Mouse (Mus musculus) left cerebral cortex, adult 6 months (tissue): ENCODE data around the gene Ifrd2. TPM values are rescaled to one million over a fixed set of nuclear protein-coding genes. Genes with fewer than 3 reads are reported as not detected.

Experiments
- long read RNA-seq, 2 experiments: library from polyadenylated mRNA; unstranded; transcript quantifications; one replicate each; pipeline ENCODE4 v2.0.0; 2019 to 2020
- polyA plus RNA-seq: library from polyadenylated mRNA; unstranded; fragments of <200 nt; fragmentation: Nextera tagmentation; gene quantifications from 2 replicates; pipeline ENCODE4 v1.2.3, GENCODE M21; 2021

Ifrd2 gene
- 3.6 and 4.9 TPM in 2 replicates for polyA plus RNA-seq
- long read RNA-seq, experiment 1, transcript Ifrd2-201 (12 exons, 2,056 nt): major isoform, 21 of 37 reads
- long read RNA-seq, experiment 1, partial matches to known transcripts: 0 of 37 reads
- long read RNA-seq, experiment 1, other reads (novel, unspliced or antisense): 12 of 37 reads
- long read RNA-seq, experiment 2, partial matches to known transcripts: 1 of 6 reads
- long read RNA-seq, experiment 2, other reads (novel, unspliced or antisense): 1 of 6 reads

DNA sequence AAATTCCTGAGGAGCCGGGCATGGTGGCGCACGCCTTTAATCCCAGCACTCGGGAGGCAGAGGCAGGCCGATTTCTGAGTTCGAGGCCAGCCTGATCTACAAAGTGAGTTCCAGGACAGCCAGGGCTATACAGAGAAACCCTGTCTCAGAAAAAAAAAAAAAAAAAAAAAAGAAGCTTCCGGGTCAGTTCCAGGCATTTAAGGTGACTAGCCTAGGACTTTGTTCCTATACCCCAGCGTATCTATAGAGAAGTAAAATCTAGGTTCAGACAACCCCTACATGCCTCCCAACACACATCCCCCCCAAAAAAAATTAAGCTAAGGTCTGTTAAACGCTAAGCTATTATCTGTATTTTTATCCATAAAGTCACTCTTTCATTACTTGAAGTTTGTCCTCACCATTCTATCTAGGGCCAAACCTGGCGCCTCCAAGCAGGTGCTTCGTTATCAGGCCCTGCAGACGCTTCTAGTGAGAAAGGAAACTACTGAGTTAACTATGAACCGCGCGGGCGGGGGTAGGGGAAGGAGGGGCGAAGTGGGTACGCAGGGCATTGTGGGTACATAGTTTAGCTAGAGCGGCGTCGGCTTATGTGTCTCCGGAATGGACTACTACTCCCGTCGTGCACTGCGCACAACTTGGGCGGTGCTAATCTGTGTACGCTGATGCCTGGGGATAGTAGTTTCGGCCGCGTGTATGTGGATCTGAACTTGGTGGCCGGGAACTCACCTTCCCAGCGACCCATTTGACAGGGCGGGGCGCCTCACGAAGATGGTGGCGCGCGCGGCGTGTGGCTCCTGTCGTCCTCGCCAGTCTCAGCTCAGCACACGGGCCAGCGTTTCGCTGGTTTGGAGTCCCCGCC, at the start of gene Ifrd2:
Gene Ifrd2 (plus strand): TSS at position 669 of the 859 bp plus-strand sequence.

DNA sequence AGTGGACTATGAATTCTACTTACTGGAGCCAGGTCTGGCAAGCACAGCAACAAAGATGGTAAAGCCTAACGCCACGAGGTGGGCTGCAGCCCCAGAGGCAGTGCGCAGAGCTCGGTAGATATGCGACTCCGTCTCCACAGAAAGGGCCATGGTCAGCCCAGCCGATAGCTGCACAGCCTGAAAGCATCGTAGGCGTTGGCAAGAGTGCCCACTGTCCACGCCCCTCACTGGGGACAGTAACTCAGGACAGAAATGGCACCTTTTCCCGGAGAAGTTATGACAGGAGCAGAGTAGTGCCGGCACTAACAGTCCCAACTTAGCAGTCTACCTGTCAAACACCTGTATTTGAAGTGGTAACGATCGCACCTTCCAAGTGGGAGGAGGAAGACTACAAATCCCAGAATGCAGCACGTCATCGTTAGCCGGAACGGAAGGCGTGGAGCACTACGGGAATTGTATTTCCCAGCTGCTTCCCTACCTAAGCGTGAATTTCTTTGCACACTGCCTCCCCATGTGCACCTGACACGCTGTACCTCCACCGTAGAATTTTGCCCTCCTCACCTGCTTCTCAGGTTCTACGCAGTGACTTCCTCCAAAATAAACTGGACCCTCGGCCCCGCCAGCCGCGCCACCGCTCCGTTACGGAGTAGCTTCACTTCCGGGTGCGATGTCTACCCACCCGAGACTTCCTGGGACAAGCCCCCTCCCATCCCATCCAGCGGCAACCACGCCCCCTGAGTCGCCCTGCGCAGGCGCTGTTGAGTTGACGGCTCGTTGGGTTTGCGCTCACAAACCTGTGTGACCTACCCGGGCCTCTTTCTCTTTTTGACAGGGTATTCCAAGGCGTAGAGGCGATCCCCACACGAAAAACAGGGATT, 45.7 kb upstream of the Ifrd2 start, which contains the start of the genes Cyb561d2 and Nprl2:
Gene Cyb561d2 (minus strand): TSS at position 720 of the 878 bp plus-strand sequence.
Gene Nprl2 (plus strand): TSS at position 753 of the 878 bp plus-strand sequence.

DNA sequence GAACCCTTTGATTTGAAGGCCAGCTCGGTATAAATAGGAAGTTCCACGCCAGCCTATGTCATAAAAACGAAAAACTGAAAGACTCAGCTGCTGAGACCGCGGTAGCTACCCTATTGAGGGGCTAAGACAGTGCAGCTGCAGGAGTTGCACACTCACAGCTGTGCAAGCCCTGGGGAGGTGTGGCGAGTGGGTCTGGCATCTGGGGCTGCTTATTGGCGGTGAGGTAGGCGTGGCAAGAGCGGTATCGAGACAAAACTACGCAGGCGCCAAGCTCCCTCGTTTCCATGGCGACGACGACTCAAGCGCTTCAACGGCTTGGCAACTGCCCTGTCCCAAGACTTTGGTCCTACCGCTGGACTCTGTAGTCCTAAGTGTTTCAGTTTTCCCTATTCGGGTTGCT, 40.4 kb upstream of the Ifrd2 start, which contains the start of gene Zmynd10:
Gene Zmynd10 (plus strand): TSS at position 273 of the 400 bp plus-strand sequence.

DNA sequence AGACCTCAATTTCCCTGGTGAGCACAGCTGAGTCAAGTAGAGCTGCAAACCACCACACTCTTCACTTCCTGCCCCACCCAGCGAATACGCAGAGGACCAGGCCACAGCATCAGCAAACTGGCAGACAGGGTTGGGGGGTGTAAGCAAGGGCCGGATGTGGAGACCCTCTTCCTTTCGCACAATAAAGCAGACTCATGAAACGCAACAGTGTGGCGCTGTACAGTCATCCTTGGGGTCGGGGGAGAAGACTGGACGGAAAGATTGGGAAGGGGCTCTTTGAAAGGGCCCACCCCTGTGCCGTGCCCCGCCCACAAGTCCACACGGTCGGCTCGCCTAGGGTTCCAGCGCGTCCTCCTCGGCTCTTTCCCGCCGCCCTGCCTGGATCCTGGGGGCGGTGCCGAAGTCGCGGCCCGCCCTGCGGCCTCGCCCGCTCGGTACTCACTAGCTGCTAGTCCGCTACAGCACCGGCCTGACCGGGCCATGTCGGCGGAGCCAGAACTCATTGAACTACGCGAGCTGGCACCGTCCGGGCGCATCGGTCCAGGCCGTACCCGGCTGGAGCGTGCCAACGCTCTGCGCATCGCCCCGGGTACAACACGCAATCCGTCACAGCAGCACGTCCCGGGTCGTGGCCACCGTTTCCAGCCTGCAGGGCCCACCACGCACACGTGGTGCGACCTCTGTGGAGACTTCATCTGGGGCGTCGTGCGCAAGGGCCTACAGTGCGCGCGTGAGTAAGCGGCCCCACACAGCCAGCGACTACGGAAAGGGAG, 36.1 kb upstream of the Ifrd2 start, which contains the start of gene Rassf1:
Gene Rassf1 (plus strand): TSS at position 439 of the 773 bp plus-strand sequence.

DNA sequence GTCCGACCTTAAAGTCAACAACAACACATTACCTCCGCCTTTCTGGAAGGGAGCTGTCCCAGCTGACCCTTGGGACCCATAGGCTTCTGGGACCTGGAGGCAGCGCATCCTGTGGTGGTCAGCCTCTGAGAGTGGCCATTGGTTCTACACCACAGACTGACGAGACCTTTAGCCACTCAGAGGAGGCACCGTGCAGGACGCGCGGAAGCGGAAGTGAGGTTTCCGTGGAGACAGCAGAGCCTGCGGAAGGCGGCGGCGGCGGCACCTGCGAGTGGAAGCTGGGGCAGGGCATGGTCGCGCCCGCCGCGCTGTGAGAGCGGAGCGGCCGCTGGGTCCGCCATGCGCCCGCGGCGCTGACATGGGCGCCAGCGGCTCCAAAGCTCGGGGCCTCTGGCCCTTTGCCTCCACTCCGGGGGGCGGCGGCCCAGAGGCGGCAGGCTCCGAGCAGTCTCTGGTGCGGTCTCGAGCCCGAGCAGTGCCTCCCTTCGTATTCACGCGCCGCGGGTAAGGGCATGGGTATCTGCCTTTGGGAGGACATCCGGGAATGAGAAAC, 24.3 kb upstream of the Ifrd2 start, which contains the start of gene Tusc2:
Gene Tusc2 (plus strand): TSS at position 227 of the 553 bp plus-strand sequence.

DNA sequence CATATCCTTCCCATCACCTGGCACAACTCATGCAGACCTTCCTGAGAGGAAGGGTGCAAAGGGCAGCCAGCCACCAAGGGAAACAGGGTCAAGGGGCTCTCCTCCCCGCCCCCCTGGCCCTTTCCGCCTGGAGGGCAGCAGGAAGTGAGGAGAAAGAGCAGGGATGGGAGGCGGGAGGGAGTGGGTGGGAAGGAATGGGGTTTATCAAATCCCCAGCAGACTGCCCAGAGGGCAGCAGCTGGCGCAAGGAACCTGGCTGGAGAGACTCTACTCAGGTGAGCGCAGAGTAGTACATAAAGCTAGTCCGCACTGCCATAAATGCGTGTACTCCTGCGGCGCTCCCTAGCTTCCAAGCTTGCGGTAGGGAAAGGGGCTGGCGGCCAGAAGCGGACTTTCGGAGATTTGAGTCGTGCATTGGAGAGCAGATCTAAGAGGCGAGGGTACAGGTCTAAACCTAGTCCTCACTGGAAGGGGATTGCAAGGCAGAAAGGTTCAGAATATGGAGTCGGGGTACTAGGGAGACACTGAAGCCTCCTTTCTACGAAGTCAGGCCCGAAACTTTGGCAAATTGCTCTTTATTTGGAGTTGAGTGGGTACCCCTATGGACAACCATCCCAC, 19.6 kb upstream of the Ifrd2 start, which contains the start of gene Hyal2:
Gene Hyal2 (plus strand): TSS at position 244 of the 618 bp plus-strand sequence.

DNA sequence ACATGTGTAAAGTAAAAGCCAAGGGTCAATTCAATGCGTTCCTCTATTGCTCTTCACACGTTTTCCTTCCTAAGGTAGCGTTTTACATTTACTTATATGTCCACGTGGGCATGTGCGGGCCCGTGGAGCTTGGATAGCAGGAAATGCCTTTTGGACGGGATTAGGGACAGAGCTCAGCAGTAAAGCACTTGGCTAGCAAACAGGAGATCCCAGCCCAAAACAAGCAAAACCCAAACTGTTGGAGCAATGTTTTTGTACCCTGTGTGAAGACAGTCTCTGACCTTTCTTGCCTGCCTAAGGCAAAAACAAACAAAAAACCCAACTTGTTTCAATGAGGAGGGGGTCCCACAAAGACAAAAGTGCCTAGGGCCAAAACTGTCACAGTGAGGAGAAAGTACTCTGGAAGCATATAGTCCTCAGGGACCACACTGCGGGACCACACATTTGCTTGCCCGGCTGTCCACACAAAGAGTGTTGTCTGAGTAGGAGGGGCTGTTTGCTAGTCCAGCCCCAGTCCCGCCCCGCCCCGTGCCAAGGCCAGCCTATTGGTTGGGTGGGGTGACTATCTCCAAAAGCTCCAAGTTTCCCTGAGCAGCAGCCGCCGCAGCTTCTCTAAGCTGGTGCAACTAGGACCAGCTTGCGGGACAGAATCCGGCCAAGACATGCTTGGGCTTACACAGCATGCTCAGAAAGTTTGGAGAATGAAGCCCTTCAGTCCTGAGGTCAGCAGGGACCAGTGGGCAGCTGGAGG, 10.9 kb upstream of the Ifrd2 start, which contains the start of gene Hyal1:
Gene Hyal1 (plus strand): TSS at position 571 of the 751 bp plus-strand sequence.

DNA sequence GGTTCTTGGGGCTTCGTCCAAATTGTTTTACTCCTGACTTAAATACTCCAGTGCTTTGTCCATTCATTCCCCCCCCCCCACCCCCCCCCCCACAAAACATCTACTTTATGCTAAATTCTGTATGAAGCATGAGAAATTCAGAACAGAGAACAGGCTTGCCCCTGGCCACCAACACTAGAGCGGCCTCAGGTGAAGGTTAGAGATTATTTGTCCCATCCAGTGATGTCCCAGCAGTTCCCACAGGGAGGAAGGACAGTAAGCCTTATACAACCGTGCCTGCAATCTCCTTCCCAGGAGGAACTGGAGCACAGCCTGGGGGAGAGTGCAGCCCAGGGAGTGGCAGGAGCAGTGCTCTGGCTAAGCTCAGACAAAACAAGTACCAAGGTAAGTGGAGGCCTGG, 8.9 kb upstream of the Ifrd2 start, which contains the start of gene Naa80:
Gene Naa80 (plus strand): TSS at position 301 of the 400 bp plus-strand sequence.

DNA sequence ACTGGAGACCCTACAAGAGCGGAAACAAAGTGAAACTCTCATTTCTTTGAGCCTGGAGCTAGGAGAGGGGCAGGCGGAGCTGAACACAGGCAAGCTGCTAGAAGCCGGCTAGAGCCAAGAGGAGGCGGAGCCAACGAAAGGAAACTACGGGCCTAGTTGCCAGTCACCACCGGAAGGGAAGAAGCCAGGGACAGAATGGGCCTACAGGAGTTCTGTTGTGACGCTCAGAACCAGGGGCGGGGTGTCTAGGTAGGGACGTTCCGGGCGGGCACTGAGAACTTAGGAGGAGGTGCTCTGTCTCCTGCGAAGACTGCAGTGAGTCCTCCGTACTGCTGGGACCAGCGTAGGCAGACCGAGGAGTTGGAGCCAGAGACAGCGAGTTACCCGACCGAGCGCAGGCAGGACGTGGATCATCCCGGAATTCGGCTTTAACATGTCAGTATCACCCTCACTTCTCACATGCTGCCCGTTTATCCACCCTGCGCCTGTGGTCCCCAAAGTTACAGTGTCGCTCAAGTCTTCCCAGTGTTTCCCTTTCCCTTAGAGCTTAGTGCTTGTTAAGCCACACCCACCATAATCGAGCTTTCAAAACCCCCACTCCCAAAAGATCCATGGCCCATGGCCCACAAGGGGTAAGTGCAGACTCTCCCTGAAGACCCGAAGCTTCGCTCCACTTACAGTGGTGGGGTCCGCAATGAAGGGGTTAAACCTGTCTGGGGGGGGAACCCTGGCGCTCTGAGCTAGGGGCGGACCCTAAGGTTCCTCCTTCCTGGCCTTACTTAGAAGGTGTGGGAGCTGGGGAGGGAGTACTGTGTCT, 6.7 kb upstream of the Ifrd2 start, which contains the start of gene Hyal3:
Gene Hyal3 (plus strand): TSS at position 318 of the 817 bp plus-strand sequence.

DNA sequence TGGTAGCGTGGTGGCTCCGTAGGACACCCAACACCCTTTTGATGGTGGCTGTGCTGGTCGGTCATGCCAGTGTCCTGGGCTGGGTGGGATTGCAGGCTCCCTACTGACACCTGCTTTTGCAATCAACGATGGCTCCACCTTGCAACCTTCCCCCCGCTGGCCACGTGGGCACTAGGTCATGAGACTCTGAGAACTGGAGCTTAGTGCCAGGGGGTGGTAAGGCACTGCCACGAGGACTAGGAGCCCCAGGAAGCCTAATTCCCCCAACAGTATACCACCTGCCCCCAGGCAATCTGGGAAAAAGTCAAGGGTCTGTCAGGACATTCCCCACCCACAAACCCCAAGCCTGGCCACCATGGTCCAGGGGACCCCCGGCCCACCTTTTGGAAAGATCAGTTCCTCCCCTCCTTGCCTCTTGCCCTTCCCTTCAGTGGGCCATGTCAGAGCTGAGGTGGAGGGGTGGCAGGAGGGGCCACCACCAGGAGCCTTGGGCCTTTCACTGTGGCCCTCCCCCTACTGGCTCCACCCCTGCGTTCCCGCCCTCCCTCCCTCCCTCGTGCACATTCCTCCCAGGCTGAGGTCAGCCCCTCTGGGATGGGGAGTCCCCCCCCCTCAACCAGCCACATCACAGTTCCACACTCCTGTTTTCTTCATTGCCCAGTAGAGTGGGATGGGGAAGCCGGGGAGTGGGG, 21.4 kb downstream of the Ifrd2 start, which contains the start of gene Sema3b:
Gene Sema3b (minus strand): TSS at position 489 of the 692 bp plus-strand sequence.

DNA sequence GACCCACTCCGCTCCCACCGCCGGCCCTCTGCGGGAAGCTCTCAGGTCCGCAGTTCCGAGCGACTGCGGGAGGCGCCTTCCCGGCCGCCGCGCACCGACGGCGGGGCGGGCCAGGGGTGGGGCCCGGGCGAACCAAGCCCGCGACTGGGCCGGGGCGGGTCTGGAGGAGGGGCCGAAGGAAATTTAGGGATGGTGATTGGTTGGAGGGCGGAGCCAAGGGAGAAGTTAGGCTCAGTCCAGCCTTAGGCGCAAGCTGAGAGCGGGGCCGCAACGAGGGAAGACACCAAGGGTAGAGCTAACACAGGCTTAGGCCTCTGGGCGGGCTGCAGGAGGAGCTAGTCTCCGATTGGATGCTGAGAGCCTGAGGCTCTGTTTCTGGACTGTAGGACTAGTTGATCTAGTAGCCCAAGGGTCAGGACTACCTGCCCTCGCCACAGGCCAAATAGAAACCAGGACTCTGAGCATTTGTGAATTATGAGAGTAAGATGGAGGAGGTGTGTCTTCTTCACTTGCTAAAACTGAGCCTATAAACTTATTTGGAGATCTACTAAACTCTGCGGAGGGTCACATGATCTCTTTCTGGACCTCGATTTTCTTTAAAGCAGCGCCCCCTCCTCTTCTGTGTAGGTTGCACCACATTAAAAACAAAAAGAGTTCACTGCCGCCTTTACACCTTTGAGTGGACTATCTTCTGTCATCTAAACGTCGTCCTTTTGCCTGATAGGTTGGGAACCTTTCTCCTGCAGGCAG, 48.0 kb downstream of the Ifrd2 start, which contains the start of gene Gnai2:
Gene Gnai2 (minus strand): TSS at position 89 of the 750 bp plus-strand sequence.

Other genes starting within 250 kb of the Ifrd2 start
- 10.7 and 14.4 TPM in 2 replicates for gene Hemk1, start 249.3 kb upstream of the Ifrd2 start, polyA plus RNA-seq
- 1.4 and 1.5 TPM in 2 replicates for gene 6430571L13Rik, start 247.0 kb upstream of the Ifrd2 start, polyA plus RNA-seq
- 3.9 and 5.6 TPM in 2 replicates for gene Cacna2d2, start 188.0 kb upstream of the Ifrd2 start, polyA plus RNA-seq
- 38.4 and 40.4 TPM in 2 replicates for gene Tmem115, start 53.7 kb upstream of the Ifrd2 start, polyA plus RNA-seq
- gene Cyb561d2, start 45.4 kb upstream of the Ifrd2 start, polyA plus RNA-seq: 34.9 and 46.6 TPM in 2 replicates
- 62.2 and 70.1 TPM in 2 replicates for gene Nprl2, start 45.4 kb upstream of the Ifrd2 start, polyA plus RNA-seq
- gene Zmynd10, start 40.3 kb upstream of the Ifrd2 start, polyA plus RNA-seq: 3.4 and 5.1 TPM in 2 replicates
- gene Rassf1, start 36.1 kb upstream of the Ifrd2 start, polyA plus RNA-seq: 11.1 and 12.9 TPM in 2 replicates
- gene Tusc2, start 24.4 kb upstream of the Ifrd2 start, polyA plus RNA-seq: 109 and 120 TPM in 2 replicates
- 11.2 and 13.4 TPM in 2 replicates for gene Hyal2, start 19.7 kb upstream of the Ifrd2 start, polyA plus RNA-seq
- gene Hyal1, start 10.7 kb upstream of the Ifrd2 start, polyA plus RNA-seq: 2.2 and 2.6 TPM in 2 replicates
- 6.1 and 9.8 TPM in 2 replicates for gene Naa80, start 8.8 kb upstream of the Ifrd2 start, polyA plus RNA-seq
- 0.40 and 0.54 TPM in 2 replicates for gene Hyal3, start 6.8 kb upstream of the Ifrd2 start, polyA plus RNA-seq
- gene Sema3b, start 21.6 kb downstream of the Ifrd2 start, polyA plus RNA-seq: 1.7 and 2.5 TPM in 2 replicates
- gene Gnai2, start 47.7 kb downstream of the Ifrd2 start, polyA plus RNA-seq: 38.9 and 84.2 TPM in 2 replicates
- 41.4 and 55.2 TPM in 2 replicates for gene Slc38a3, start 81.9 kb downstream of the Ifrd2 start, polyA plus RNA-seq
- 10.7 and 19.3 TPM in 2 replicates for gene Gnat1, start 92.1 kb downstream of the Ifrd2 start, polyA plus RNA-seq
- 1.1 and 5.3 TPM in 2 replicates for gene Sema3f, start 122.8 kb downstream of the Ifrd2 start, polyA plus RNA-seq
- gene Rbm5, start 183.4 kb downstream of the Ifrd2 start, polyA plus RNA-seq: 33.3 and 36.9 TPM in 2 replicates